ENCODE assay signal across 37 mouse cellular contexts in the genomic region with DNA sequence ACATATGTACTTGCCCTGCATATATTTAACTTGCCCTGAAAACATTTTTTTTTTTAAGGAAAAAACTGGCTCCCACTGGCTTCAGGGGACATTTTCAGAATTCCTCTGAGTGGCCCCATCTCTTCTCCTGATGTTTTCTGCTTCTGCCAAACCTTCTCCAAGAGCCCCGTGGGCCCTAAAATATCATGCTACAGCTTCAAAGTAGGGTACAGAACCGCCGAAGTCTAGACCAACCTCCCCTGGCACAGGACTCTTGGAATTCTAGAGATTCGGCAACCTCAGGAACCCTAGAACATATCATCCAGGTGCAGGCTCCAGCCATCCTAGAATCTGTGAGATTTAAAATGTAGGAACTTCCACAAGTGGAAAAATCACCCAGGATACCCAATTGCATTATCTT. TPM values are rescaled to one million over a fixed set of nuclear protein-coding genes. Genes with fewer than 3 reads are reported as not detected.
DNase-seq lines count a peak whose midpoint lies in the region; ATAC-seq and TF ChIP-seq lines count a peak whose summit lies in the region.
"Had no signal": no experiment of that assay in that cellular context is flagged by ENCODE, and none has a peak within 500 bp of the region (broad histone marks: within the 10 kb centered on the region; RNA-seq: fewer than 3 reads in every experiment).

No protein-coding gene starts in this region.

- peaks cover 22% of the 10 kb centered on the region for H3K4me1 ChIP-seq in cerebellum, adult 2 months (ENCODE audit: control insufficient read depth, insufficient read depth, low read length)
- peaks cover 37% of the 10 kb centered on the region; the same call in 1 of the 2 replicates for H3K4me1 ChIP-seq in hindbrain, embryonic 15.5 days (replicated peaks)
- no peaks in the 10 kb centered on the region for H3K4me1 ChIP-seq in hindbrain, embryonic 10.5 days (replicated peaks)
- no peaks in the 10 kb centered on the region for H3K4me1 ChIP-seq in neural tube, embryonic 11.5 days (ENCODE audit: control insufficient read depth, insufficient read depth, low read length)
- H3K4me1 ChIP-seq in neural tube, embryonic 15.5 days = peaks cover 30% of the 10 kb centered on the region
- peaks cover 26% of the 10 kb centered on the region; the same call in 1 of the 2 replicates for H3K4me1 ChIP-seq in forebrain, postnatal 0 days (ENCODE audit: insufficient read depth)

- DNase-seq in cerebellum, adult 2 months = no peak
- DNase-seq in cerebellum, adult 11-12 months = no peak
- no peak for DNase-seq in hindbrain, embryonic 10.5 days (ENCODE audit: low spot score)
- DNase-seq in neural tube, embryonic 11.5 days (ENCODE audit: low spot score) = peak; percentile 9
- DNase-seq in forebrain, postnatal 0 days = no peak
- DNase-seq in gastrocnemius, adult 18-20 months (ENCODE audit: low spot score) = no peak
- DNase-seq: adrenal gland, adult 2 months; adrenal gland, postnatal 36 days; gastrocnemius, postnatal 14 days; heart, postnatal 14 days; kidney, adult 11 months; kidney, postnatal 36 days; liver; lung, adult 2 months; lung, postnatal 10 days; midbrain, embryonic 14.5 days; retina, postnatal 1 day; right cerebral cortex, postnatal 14 days; thymus, postnatal 4 days had no signal

- H3K36me3 ChIP-seq in hindbrain, embryonic 15.5 days = no peaks in the 10 kb centered on the region
- H3K36me3 ChIP-seq in hindbrain, embryonic 10.5 days = no peaks in the 10 kb centered on the region
- no peaks in the 10 kb centered on the region for H3K36me3 ChIP-seq in neural tube, embryonic 11.5 days (ENCODE audit: control insufficient read depth, insufficient read depth, low read length)
- no peaks in the 10 kb centered on the region for H3K36me3 ChIP-seq in neural tube, embryonic 15.5 days
- H3K36me3 ChIP-seq in forebrain, postnatal 0 days (ENCODE audit: insufficient read depth) = no peaks in the 10 kb centered on the region
- H3K36me3 ChIP-seq: embryonic facial prominence, embryonic 13.5 days; neural tube, embryonic 12.5 days had no signal

- H3K4me3 ChIP-seq in cerebellum, adult 2 months (replicated peaks; ENCODE audit: insufficient read depth, low read depth, low read length) = peak overlapping the region; percentile 2
- H3K4me3 ChIP-seq in hindbrain, embryonic 15.5 days = no peak overlapping the region
- H3K4me3 ChIP-seq in hindbrain, embryonic 10.5 days = no peak overlapping the region
- no peak overlapping the region for H3K4me3 ChIP-seq in neural tube, embryonic 11.5 days (ENCODE audit: low read depth, low read length)
- H3K4me3 ChIP-seq in neural tube, embryonic 15.5 days (replicated peaks) = no peak overlapping the region
- no peak overlapping the region for H3K4me3 ChIP-seq in forebrain, postnatal 0 days (ENCODE audit: low read depth, low read length)
- H3K4me3 ChIP-seq: neural tube, embryonic 12.5 days had no signal

- ATAC-seq in hindbrain, embryonic 15.5 days (ENCODE audit: low FRiP score, low read depth) = no peak
- no peak for ATAC-seq in neural tube, embryonic 11.5 days (ENCODE audit: insufficient read depth, low FRiP score, low TSS enrichment)
- no peak for ATAC-seq in neural tube, embryonic 15.5 days (ENCODE audit: low FRiP score)
- no peak for ATAC-seq in forebrain, postnatal 0 days
- ATAC-seq: activated CD4-positive, CD25-positive, alpha-beta regulatory T cell, adult 4 months had no signal

- 22% methylated on average over 4 of the region's 4 CpGs for WGBS in cerebellum, adult 2 months
- WGBS in hindbrain, embryonic 15.5 days = 9% methylated on average over 4 of the region's 4 CpGs
- 14% methylated on average over 4 of the region's 4 CpGs for WGBS in hindbrain, embryonic 10.5 days
- WGBS in neural tube, embryonic 11.5 days = 8% methylated on average over 4 of the region's 4 CpGs
- 8% methylated on average over 4 of the region's 4 CpGs for WGBS in neural tube, embryonic 15.5 days
- 13% methylated on average over 4 of the region's 4 CpGs for WGBS in forebrain, postnatal 0 days

- no peak for TF ChIP-seq POLR2A in cerebellum, adult 2 months (IDR thresholded peaks at IDR 0.05; ENCODE audit: borderline replicate concordance, insufficient read depth, low read length)

- no peaks in the 10 kb centered on the region for H3K9me3 ChIP-seq in hindbrain, embryonic 15.5 days
- H3K9me3 ChIP-seq in hindbrain, embryonic 10.5 days = no peaks in the 10 kb centered on the region
- no peaks in the 10 kb centered on the region for H3K9me3 ChIP-seq in neural tube, embryonic 11.5 days (ENCODE audit: control insufficient read depth, low read length)
- H3K9me3 ChIP-seq in neural tube, embryonic 15.5 days (replicated peaks) = no peaks in the 10 kb centered on the region
- H3K9me3 ChIP-seq in forebrain, postnatal 0 days (ENCODE audit: low read length) = no peaks in the 10 kb centered on the region
- H3K9me3 ChIP-seq: embryonic facial prominence, embryonic 13.5 days; neural tube, embryonic 12.5 days had no signal

- peak overlapping the region; percentile 27 for H3K27ac ChIP-seq in cerebellum, adult 2 months (ENCODE audit: insufficient read depth, low read length)
- H3K27ac ChIP-seq in hindbrain, embryonic 15.5 days (replicated peaks) = peak overlapping the region; percentile 67
- H3K27ac ChIP-seq in hindbrain, embryonic 10.5 days = no peak overlapping the region
- H3K27ac ChIP-seq in neural tube, embryonic 11.5 days (ENCODE audit: low read depth, low read length) = no peak overlapping the region
- H3K27ac ChIP-seq in neural tube, embryonic 15.5 days (replicated peaks) = no peak overlapping the region
- H3K27ac ChIP-seq in forebrain, postnatal 0 days (ENCODE audit: low read depth, low read length) = peak overlapping the region; percentile 84
- H3K27ac ChIP-seq: embryonic facial prominence, embryonic 13.5 days; liver, embryonic 14.5 days; macrophage; neural tube, embryonic 12.5 days had no signal

- no peaks in the 10 kb centered on the region for H3K27me3 ChIP-seq in cerebellum, adult 2 months (ENCODE audit: control insufficient read depth, insufficient read depth, low read length)
- peaks cover 86% of the 10 kb centered on the region for H3K27me3 ChIP-seq in hindbrain, embryonic 15.5 days
- H3K27me3 ChIP-seq in hindbrain, embryonic 10.5 days (ENCODE audit: insufficient read depth, poor library complexity, severe bottlenecking) = peaks cover 100% of the 10 kb centered on the region
- peaks cover 96% of the 10 kb centered on the region for H3K27me3 ChIP-seq in neural tube, embryonic 11.5 days (ENCODE audit: control insufficient read depth, insufficient read depth, low read length)
- H3K27me3 ChIP-seq in neural tube, embryonic 15.5 days (replicated peaks) = peaks cover 99% of the 10 kb centered on the region
- peaks cover 21% of the 10 kb centered on the region for H3K27me3 ChIP-seq in forebrain, postnatal 0 days (ENCODE audit: insufficient read depth, low read length)

- no peak for TF ChIP-seq CTCF in cerebellum, adult 2 months (IDR thresholded peaks at IDR 0.05; ENCODE audit: borderline replicate concordance, insufficient read depth, low read depth, low read length)
- TF ChIP-seq CTCF in forebrain, postnatal 0 days (IDR thresholded peaks at IDR 0.05; ENCODE audit: low read depth) = no peak

- no peak overlapping the region for H3K9ac ChIP-seq in hindbrain, embryonic 15.5 days
- H3K9ac ChIP-seq in neural tube, embryonic 11.5 days (ENCODE audit: low read length) = no peak overlapping the region
- H3K9ac ChIP-seq in neural tube, embryonic 15.5 days (replicated peaks) = no peak overlapping the region
- no peak overlapping the region; the same call in 1 of the 2 replicates for H3K9ac ChIP-seq in forebrain, postnatal 0 days
- H3K9ac ChIP-seq: embryonic facial prominence, embryonic 13.5 days; liver, embryonic 14.5 days; neural tube, embryonic 12.5 days had no signal

- no peak overlapping the region for H3K4me2 ChIP-seq in hindbrain, embryonic 15.5 days
- no peak overlapping the region for H3K4me2 ChIP-seq in neural tube, embryonic 11.5 days (ENCODE audit: low read depth)
- no peak overlapping the region for H3K4me2 ChIP-seq in neural tube, embryonic 15.5 days
- peak overlapping the region; percentile 49; the same call in 1 of the 2 replicates for H3K4me2 ChIP-seq in forebrain, postnatal 0 days (ENCODE audit: low read depth)
- H3K4me2 ChIP-seq: neural tube, embryonic 12.5 days had no signal

RNA-seq across cellular contexts. Expression of a gene that starts 9.9 kb away (rescaled TPM):
- 57.4 and 68.4 TPM in 2 replicates for polyA plus RNA-seq in cerebellum, adult 2 months (2012; rRNA removed)
- polyA plus RNA-seq in hindbrain, embryonic 15.5 days (2015; fragmentation: Nextera tagmentation; extraction: Ambion mirVana) = 20.9 and 28.6 TPM in 2 replicates
- 0.07 and 0.13 TPM in 2 replicates for polyA plus RNA-seq in hindbrain, embryonic 10.5 days (2016; fragmentation: Nextera tagmentation; extraction: Ambion mirVana)
- polyA plus RNA-seq in neural tube, embryonic 11.5 days (2014; fragmentation: Nextera tagmentation; extraction: Ambion mirVana) = 1.2 TPM in 2 replicates
- 13.7 and 16.3 TPM in 2 replicates for polyA plus RNA-seq in neural tube, embryonic 15.5 days (2015; fragmentation: Nextera tagmentation; extraction: Ambion mirVana)
- 133 and 140 TPM in 2 replicates for total RNA-seq in forebrain, postnatal 0 days (2014; rRNA removed)
- polyA plus RNA-seq in forebrain, postnatal 0 days (2015; fragmentation: Nextera tagmentation; extraction: Ambion mirVana) = 74.9 and 77.3 TPM in 2 replicates
- not detected for total RNA-seq in gastrocnemius, adult 18-20 months (2021)
- total RNA-seq: adrenal gland, adult 2 months; adrenal gland, postnatal 36 days; CH12.LX; ES-E14; gastrocnemius, postnatal 14 days; granulocyte monocyte progenitor cell, adult 5-6 weeks; heart, postnatal 14 days; megakaryocyte-erythroid progenitor cell, adult 5-6 weeks had no signal
- polyA plus RNA-seq: activated CD4-positive, CD25-positive, alpha-beta regulatory T cell, adult 4 months; adrenal gland, adult 2 months; C2C12; heart, embryonic 14.5 days; kidney, embryonic 14.5 days; limb, embryonic 11.5 days; liver, embryonic 14.5 days; lung, adult 2 months; macrophage; stomach, embryonic 14.5 days; testis, adult 2 months; thymus, postnatal 0 days had no signal

RNA-seq across cellular contexts. Expression of a gene that starts 28.7 kb away (rescaled TPM):
- polyA plus RNA-seq in cerebellum, adult 2 months (2012; rRNA removed) = 150 and 173 TPM in 2 replicates
- polyA plus RNA-seq in hindbrain, embryonic 15.5 days (2015; fragmentation: Nextera tagmentation; extraction: Ambion mirVana) = 6.1 and 6.9 TPM in 2 replicates
- 1.0 and 1.3 TPM in 2 replicates for polyA plus RNA-seq in hindbrain, embryonic 10.5 days (2016; fragmentation: Nextera tagmentation; extraction: Ambion mirVana)
- polyA plus RNA-seq in neural tube, embryonic 11.5 days (2014; fragmentation: Nextera tagmentation; extraction: Ambion mirVana) = 0.15 TPM in 1 of 2 replicates, not detected in the other
- 2.5 and 3.7 TPM in 2 replicates for polyA plus RNA-seq in neural tube, embryonic 15.5 days (2015; fragmentation: Nextera tagmentation; extraction: Ambion mirVana)
- 19.4 and 32.5 TPM in 2 replicates for total RNA-seq in forebrain, postnatal 0 days (2014; rRNA removed)
- polyA plus RNA-seq in forebrain, postnatal 0 days (2015; fragmentation: Nextera tagmentation; extraction: Ambion mirVana) = 91.4 and 121 TPM in 2 replicates
- total RNA-seq in gastrocnemius, adult 18-20 months (2021) = under 1 TPM; 0.18 to 0.31 TPM
- total RNA-seq: adrenal gland, postnatal 36 days; granulocyte monocyte progenitor cell, adult 5-6 weeks; megakaryocyte-erythroid progenitor cell, adult 5-6 weeks had no signal
- polyA plus RNA-seq: activated CD4-positive, CD25-positive, alpha-beta regulatory T cell, adult 4 months; macrophage had no signal

RNA-seq across cellular contexts. Expression of a gene that starts 38.6 kb away (rescaled TPM):
- 53.5 and 56.1 TPM in 2 replicates for polyA plus RNA-seq in cerebellum, adult 2 months (2012; rRNA removed)
- 36.5 and 40.3 TPM in 2 replicates for polyA plus RNA-seq in hindbrain, embryonic 15.5 days (2015; fragmentation: Nextera tagmentation; extraction: Ambion mirVana)
- 55.5 and 57.8 TPM in 2 replicates for polyA plus RNA-seq in hindbrain, embryonic 10.5 days (2016; fragmentation: Nextera tagmentation; extraction: Ambion mirVana)
- 39.7 and 45.6 TPM in 2 replicates for polyA plus RNA-seq in neural tube, embryonic 11.5 days (2014; fragmentation: Nextera tagmentation; extraction: Ambion mirVana)
- 31.6 and 37.6 TPM in 2 replicates for polyA plus RNA-seq in neural tube, embryonic 15.5 days (2015; fragmentation: Nextera tagmentation; extraction: Ambion mirVana)
- 36.2 and 39.4 TPM in 2 replicates for total RNA-seq in forebrain, postnatal 0 days (2014; rRNA removed)
- polyA plus RNA-seq in forebrain, postnatal 0 days (2015; fragmentation: Nextera tagmentation; extraction: Ambion mirVana) = 31.6 and 32.2 TPM in 2 replicates
- 10 to 100 TPM; 11.1 to 13.6 TPM for total RNA-seq in gastrocnemius, adult 18-20 months (2021)

Comparison
In these comparisons a context has a peak if more than half of its experiments do, and no peak if none do; other contexts are left out.
1. H3K27ac ChIP-seq: peak in cerebellum, adult 2 months (single experiment), hindbrain, embryonic 15.5 days (single experiment) and forebrain, postnatal 0 days (single experiment); none in hindbrain, embryonic 10.5 days (single experiment), neural tube, embryonic 11.5 days (single experiment) and neural tube, embryonic 15.5 days (single experiment).
2. RNA of a gene that starts 28.7 kb away (polyA plus RNA-seq): 150 to 173 TPM in cerebellum, adult 2 months and 91.4 to 121 TPM in forebrain, postnatal 0 days; 6.1 to 6.9 TPM in hindbrain, embryonic 15.5 days, 2.5 to 3.7 TPM in neural tube, embryonic 15.5 days, 1.0 to 1.3 TPM in hindbrain, embryonic 10.5 days and 0.15 TPM in neural tube, embryonic 11.5 days; every median in the first group is over 10 times any median in the second.